Mouse (Mus musculus) limb, embryonic 11.5 days (tissue): ENCODE data around the gene Golt1a. TPM values are rescaled to one million over a fixed set of nuclear protein-coding genes. Genes with fewer than 3 reads are reported as not detected.
A peak's percentile ranks its signal among the peaks of the same experiment; 100 is the strongest.

Experiments
- ATAC-seq: fragments of 200-750 bp; cut with Nextera tagmentation; 2 replicates; pipeline ENCODE4 v1.8.0; 2017; ENCODE audit warnings: low read depth; ENCODE audit not compliant: insufficient number of reproducible peaks, low FRiP score, low TSS enrichment
- DNase-seq: peaks from one replicate; pipeline ENCODE4 v3.0.0-alpha.2; 2015; ENCODE audit warnings: low spot score
- H3K27ac ChIP-seq: fragments of 300-500 bp; sonication (generic); replicated peaks from 2 replicates; pipeline ENCODE4 v1.5.1; 2014; ENCODE audit warnings: low read depth, mild to moderate bottlenecking, low read length
- H3K27me3 ChIP-seq: fragments of 300-500 bp; sonication (generic); 2 replicates; pipeline ENCODE4 v1.6.1; 2014; ENCODE audit warnings: mild to moderate bottlenecking, low read length, mixed read lengths; ENCODE audit not compliant: control insufficient read depth, insufficient read depth
- H3K36me3 ChIP-seq: fragments of 300-500 bp; sonication (generic); 2 replicates; pipeline ENCODE4 v1.6.1; 2014; ENCODE audit warnings: mild to moderate bottlenecking, low read length, moderate library complexity, mixed read lengths; ENCODE audit not compliant: control insufficient read depth, insufficient read depth
- H3K4me1 ChIP-seq: fragments of 300-500 bp; sonication (generic); 2 replicates; pipeline ENCODE4 v1.6.1; 2014; ENCODE audit warnings: low read length, mixed read lengths; ENCODE audit not compliant: control insufficient read depth, insufficient read depth
- H3K4me2 ChIP-seq: fragments of 300-500 bp; sonication (generic); 2 replicates; pipeline ENCODE4 v1.6.1; 2014; ENCODE audit warnings: low read depth, mild to moderate bottlenecking, moderate library complexity; ENCODE audit not compliant: severe bottlenecking
- H3K4me3 ChIP-seq: fragments of 300-500 bp; sonication (generic); 2 replicates; pipeline ENCODE4 v1.5.1; 2014; ENCODE audit warnings: low read depth, low read length
- H3K9ac ChIP-seq: fragments of 300-500 bp; sonication (generic); 2 replicates; pipeline ENCODE4 v1.6.1; 2014; ENCODE audit warnings: mild to moderate bottlenecking, low read length
- H3K9me3 ChIP-seq: fragments of 300-500 bp; sonication (generic); 2 replicates; pipeline ENCODE4 v1.6.1; 2016; ENCODE audit warnings: low read length; ENCODE audit not compliant: control insufficient read depth
- WGBS: fragments of 180-500 bp; shearing (Covaris S2); extraction: QIAGEN DNeasy Blood & Tissue Kit; methylation state at CpG from one replicate; pipeline ENCODE4 v1.1.7; 2014; 5-methylcytosine and 5-hydroxymethylcytosine counted together
- polyA plus RNA-seq: library from polyadenylated mRNA; unstranded; fragments of >200 nt; fragmentation: Nextera tagmentation; extraction: Ambion mirVana; gene quantifications from 2 replicates; pipeline ENCODE4 v1.2.1, GENCODE M21; 2014

Golt1a gene
- polyA plus RNA-seq, 1 experiment from 2014 or later = not detected

DNA sequence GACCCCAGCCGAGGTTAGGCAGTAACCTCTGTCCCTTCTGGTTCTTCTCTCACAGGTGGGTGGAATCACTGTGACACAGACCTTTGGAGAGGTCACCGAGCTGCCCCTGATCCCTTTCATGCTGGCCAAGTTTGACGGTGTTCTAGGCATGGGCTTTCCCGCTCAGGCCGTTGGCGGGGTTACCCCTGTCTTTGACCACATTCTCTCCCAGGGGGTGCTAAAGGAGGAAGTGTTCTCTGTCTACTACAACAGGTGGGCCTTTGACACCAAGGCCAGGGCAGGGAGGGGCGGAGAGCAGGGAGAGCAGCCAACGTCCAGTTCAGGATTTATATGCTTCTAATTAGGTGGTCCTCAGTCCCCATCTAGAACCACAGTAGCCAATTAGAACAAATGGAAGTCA lies 46.7 kb downstream of the Golt1a start:
- Histone ChIP-seq H3K4me3 (no peak overlapping the region), H3K27me3 (no peaks in the 10 kb centered on the region), H3K36me3 (no peaks in the 10 kb centered on the region), H3K4me1 (no peaks in the 10 kb centered on the region), H3K4me2 (no peak overlapping the region), H3K9me3 (no peaks in the 10 kb centered on the region), H3K9ac (no peak overlapping the region), H3K27ac (no peak overlapping the region)
- DNase-seq = no peak
- ATAC-seq = no peak
- 48% methylated on average over 8 of the region's 8 CpGs for WGBS

DNA sequence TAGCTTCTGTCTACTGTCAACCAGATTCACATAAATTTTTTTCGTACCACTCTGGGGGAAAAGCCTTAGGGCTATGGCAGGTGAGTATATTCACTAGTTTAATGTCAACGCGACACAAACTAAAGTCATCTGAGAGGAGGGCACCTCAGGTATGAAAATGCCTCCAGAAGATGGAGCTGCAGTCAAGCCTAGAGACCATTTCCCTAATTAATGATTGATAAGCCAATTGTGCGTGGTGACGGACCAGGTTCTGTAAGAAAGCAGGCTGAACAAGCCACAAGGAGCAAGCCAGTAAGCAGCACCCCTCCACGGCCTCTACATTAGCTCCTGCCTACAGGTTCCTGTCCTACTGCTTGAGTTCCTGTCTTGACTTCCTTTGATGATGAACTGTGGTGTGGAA lies 51.4 kb downstream of the Golt1a start:
- H3K4me3 ChIP-seq = no peak overlapping the region
- no peak overlapping the region for H3K4me2 ChIP-seq
- no peaks in the 10 kb centered on the region for H3K9me3 ChIP-seq
- no peak overlapping the region for H3K9ac ChIP-seq
- H3K36me3 ChIP-seq = no peaks in the 10 kb centered on the region
- H3K27ac ChIP-seq = no peak overlapping the region
- 87% methylated on average over 6 of the region's 6 CpGs for WGBS
- peaks cover 16% of the 10 kb centered on the region for H3K27me3 ChIP-seq
- DNase-seq = no peak
- no peak for ATAC-seq
- peaks cover 3% of the 10 kb centered on the region; the same call in 1 of the 2 replicates for H3K4me1 ChIP-seq

DNA sequence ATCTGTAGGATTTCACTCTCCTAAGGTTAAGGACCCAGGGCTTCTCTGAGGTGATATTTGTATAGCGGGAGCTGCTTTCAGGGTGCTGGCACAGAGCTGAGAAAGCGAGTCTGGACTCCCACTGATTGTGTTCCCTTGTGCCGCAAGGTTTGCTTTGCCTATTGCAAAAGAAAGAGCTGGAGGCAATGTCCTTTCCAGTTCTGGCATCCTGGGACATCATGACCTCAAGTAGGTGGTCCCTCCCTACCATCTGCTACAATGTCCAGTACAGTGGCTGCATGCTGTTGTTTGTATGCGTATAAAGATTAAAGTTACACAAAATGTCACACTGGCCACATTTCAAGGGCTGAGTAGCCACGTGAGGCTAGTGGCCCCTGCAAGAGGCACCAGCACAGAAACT lies 52.5 kb downstream of the Golt1a start:
- ATAC-seq (no peak), DNase-seq (no peak)
- Histone ChIP-seq H3K4me1 (peaks cover 8% of the 10 kb centered on the region; the same call in 1 of the 2 replicates), H3K36me3 (no peaks in the 10 kb centered on the region), H3K9me3 (no peaks in the 10 kb centered on the region), H3K4me3 (no peak overlapping the region), H3K4me2 (no peak overlapping the region), H3K9ac (no peak overlapping the region), H3K27ac (no peak overlapping the region), H3K27me3 (peaks cover 16% of the 10 kb centered on the region)
- WGBS = 92% methylated on average over 5 of the region's 5 CpGs

DNA sequence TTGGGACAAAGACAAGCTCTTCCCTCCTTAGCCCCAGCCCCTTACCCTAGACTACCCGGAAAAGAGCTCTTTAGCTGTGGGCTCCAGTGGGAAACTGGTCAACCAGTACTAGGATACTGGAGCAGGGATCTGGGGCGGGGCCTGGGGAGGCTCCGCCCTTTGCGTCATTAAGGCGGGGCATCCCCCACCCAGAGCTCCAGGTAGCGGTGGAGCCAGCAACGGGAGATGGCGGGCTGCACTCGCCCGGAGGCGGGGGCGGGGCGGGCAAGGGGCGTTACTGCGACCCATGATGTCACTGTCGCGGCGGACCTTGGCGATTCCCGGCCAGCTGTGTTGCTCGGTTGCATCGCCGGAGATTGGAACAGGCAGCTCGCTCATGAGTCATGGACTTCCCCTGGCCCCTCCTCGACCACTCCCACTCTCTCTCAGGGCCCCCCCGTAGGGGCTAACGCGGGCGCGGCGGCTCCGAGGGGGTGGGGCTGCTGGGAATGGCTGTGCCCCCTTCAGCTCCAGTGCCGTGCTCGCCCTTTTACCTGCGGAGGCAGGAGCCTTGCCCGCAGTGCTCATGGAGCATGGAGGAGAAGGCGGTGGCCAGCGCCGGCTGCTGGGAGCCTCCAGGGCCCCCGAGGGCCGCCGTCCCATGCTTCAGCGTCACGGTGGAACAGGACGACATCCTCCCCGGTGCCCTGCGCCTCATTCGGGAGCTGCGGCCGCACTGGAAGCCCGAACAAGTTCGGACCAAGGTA lies 53.8 kb downstream of the Golt1a start, which contains the start of gene Etnk2:
TSS of gene Etnk2 (plus strand) at position 297 of the 746 bp plus-strand sequence.
- H3K9ac ChIP-seq = peak within 1 kb of the TSS; percentile 60
- no peaks in the 10 kb centered on the region for H3K36me3 ChIP-seq
- peaks cover 16% of the 10 kb centered on the region for H3K27me3 ChIP-seq
- peaks cover 19% of the 10 kb centered on the region for H3K4me1 ChIP-seq
- no peaks in the 10 kb centered on the region for H3K9me3 ChIP-seq
- peak; percentile 89 for DNase-seq
- under 1% methylated on average over 50 of the region's 52 CpGs for WGBS
- H3K4me2 ChIP-seq = peak within 1 kb of the TSS; percentile 72
- peak within 1 kb of the TSS; percentile 35 for H3K4me3 ChIP-seq
- ATAC-seq = peak; percentile 50; the same call in 1 of the 2 replicates
- no peak within 1 kb of the TSS for H3K27ac ChIP-seq

DNA sequence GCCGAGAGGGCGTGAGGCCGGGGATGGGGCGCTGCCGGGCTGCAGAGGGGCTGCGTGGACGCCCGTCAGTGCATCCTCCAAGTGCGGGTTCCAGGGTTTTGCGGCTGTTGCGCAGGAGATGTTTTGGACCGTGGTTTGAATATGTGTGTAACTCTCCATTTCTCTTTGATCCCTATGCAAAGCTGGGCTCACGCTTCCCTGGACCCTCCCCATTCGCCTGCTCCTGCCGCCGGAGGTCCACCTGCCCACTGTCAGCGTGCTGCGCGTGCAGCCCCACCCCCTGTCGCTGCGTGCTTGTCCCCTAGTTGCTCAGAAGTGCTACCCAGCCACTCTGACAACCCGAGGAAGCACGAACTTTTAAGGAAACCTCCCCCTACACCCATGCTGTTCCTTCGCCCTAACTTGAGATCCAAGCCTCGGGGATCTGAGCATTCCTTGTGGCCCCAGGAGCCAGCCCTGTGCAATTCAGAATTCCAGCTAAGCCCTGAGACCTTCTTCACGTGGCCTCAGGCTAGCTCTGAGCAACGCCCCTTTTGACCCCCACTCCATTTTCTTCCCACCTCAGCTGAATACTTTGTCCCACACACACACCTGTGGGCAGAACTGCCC lies 54.5 kb downstream of the Golt1a start:
- 2% methylated on average over 27 of the region's 27 CpGs for WGBS
- ATAC-seq = no peak
- peak; percentile 40 for DNase-seq
- no peak overlapping the region for H3K27ac ChIP-seq
- peak overlapping the region; percentile 35 for H3K4me3 ChIP-seq
- peaks cover 16% of the 10 kb centered on the region for H3K27me3 ChIP-seq
- H3K4me1 ChIP-seq = peaks cover 19% of the 10 kb centered on the region
- peak overlapping the region; percentile 72 for H3K4me2 ChIP-seq
- no peaks in the 10 kb centered on the region for H3K36me3 ChIP-seq
- H3K9ac ChIP-seq = peak overlapping the region; percentile 60
- H3K9me3 ChIP-seq = no peaks in the 10 kb centered on the region

DNA sequence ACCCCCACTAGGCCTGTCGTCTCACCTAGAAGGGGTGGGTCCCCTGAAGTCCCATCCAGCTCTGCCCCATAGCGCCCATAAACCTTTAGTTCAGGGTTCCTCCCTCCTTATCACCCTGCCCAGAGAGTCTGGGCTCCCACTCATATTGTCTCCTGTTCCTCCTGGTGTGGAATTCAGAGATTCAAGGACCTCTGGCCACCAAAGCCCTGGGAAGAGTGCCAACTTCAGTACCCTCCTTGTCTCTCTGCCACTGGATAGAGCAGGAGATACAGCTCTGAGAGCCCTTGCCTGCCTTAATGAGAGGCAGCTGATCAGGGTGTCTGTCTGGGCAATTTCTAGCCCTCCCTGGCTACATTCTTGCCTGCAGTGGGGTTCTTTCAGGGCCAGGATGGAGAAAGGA lies 55.3 kb downstream of the Golt1a start:
- no peaks in the 10 kb centered on the region for H3K36me3 ChIP-seq
- no peaks in the 10 kb centered on the region for H3K9me3 ChIP-seq
- WGBS = 40% methylated on average over 2 of the region's 2 CpGs
- H3K27me3 ChIP-seq = peaks cover 16% of the 10 kb centered on the region
- H3K4me1 ChIP-seq = peaks cover 19% of the 10 kb centered on the region
- no peak for ATAC-seq
- no peak overlapping the region for H3K4me3 ChIP-seq
- H3K4me2 ChIP-seq = no peak overlapping the region
- DNase-seq = no peak
- H3K9ac ChIP-seq = no peak overlapping the region
- H3K27ac ChIP-seq = no peak overlapping the region

DNA sequence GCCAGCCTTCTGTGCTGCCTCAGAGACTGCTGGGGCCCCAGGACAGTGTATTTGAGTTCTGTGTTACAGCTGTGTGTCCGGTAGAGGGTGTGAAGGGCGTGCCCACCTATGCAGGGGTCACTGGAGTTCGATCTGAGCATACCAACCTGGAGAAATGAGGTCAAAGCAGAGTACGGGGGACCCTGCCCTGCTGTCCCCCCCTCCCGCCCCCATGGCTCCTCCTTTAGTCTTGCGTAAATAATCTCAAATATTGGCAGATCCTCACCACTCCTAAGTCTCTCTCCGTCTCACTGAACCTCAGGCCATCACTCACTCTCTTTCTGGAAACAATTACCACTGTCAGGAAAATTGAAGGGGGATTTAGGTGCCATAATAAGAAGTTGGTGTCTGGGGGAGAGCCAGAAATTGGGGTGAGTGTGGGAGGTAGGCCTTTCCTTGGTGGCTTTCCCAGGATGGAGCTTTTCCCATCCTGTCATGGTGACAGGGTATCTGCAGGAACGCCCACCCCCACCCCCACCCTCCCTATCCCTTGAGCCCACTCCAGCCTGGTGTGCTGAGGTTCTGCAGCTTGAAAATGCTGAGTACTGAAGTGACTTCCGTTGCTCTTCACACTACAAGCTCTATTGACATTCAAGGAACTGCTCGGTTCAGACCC lies 57.5 kb downstream of the Golt1a start:
- no peak for ATAC-seq
- H3K27me3 ChIP-seq = peaks cover 16% of the 10 kb centered on the region
- WGBS = 23% methylated on average over 10 of the region's 10 CpGs
- no peak overlapping the region for H3K27ac ChIP-seq
- DNase-seq = no peak
- H3K4me2 ChIP-seq = no peak overlapping the region
- no peak overlapping the region for H3K9ac ChIP-seq
- H3K9me3 ChIP-seq = no peaks in the 10 kb centered on the region
- no peaks in the 10 kb centered on the region for H3K36me3 ChIP-seq
- peaks cover 19% of the 10 kb centered on the region for H3K4me1 ChIP-seq
- no peak overlapping the region for H3K4me3 ChIP-seq

DNA sequence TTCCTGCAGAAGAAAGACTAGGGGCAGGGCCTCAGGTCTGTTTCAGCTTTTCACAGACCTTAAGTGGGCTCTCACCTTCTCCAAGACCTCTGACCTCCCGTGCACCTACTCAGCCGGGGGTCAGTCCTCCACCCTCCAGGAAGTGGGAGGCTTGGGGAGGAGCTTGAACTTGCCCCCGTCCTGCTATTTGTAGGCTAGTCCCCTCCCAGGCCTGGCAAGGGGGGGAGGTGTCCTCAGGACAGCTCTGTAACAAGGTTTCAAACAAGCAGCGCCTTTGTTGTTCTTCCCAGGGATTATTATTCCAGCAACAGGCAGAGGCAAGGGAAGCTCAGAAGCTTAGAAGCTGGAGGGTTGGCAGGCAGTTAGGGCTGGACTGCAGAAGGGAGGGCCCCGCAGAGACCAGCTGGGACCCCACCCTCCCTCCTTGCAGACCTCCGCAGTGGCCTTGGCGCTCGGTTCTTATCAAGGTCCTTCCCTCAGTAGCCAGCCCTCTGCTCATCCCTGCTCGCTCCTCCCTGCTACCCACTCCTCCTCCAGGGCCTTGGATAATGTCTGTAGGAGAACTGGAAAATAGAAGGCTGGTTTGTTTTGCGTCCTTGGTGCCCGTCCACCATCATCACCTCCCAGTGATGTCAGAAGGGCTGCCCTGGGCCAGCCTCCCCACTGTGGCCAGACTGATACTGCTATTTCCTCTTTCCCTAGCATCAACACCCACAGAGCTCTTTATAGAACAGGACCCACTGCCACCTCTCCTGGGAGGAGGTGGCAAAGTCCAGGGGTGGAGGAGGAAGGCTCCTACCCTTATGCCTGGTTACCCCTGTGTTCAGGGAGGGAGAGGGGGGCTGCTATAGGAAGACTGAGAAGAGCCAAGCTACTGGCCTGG lies 58.2 kb downstream of the Golt1a start:
- H3K9me3 ChIP-seq = no peaks in the 10 kb centered on the region
- H3K27ac ChIP-seq = no peak overlapping the region
- 0 out of 2 replicates have a peak overlapping the region, but pooled peaks have one; percentile 27 for H3K9ac ChIP-seq
- H3K36me3 ChIP-seq = no peaks in the 10 kb centered on the region
- no peak overlapping the region for H3K4me3 ChIP-seq
- DNase-seq (peak; percentile 39), ATAC-seq (no peak)
- H3K4me1 ChIP-seq = peaks cover 19% of the 10 kb centered on the region
- H3K4me2 ChIP-seq = peak overlapping the region; percentile 10; the same call in 1 of the 2 replicates
- H3K27me3 ChIP-seq = peaks cover 16% of the 10 kb centered on the region
- WGBS = 5% methylated on average over 11 of the region's 11 CpGs
